In the genomic region with DNA sequence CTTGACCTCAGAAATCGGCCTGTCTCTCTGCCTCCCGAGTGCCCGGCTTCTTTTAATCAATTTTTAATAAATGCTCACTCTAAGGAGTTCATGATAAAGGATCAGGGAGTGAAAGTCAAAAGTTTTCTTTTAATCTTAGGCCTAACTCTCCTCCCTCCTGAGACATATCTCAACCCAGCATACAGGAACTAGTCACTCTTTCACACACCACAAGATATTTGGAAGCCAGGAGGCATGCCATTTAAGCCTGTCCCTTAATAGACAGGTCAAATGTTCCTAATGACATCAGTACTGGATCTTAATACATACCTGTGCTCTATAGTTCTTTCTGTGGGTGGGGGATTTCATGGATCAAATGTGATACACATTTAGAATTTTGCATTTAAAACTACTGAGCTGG, we compare ENCODE assay signal across 14 mouse cellular contexts. TPM values are rescaled to one million over a fixed set of nuclear protein-coding genes. Genes with fewer than 3 reads are reported as not detected.
DNase-seq lines count a peak whose midpoint lies in the region; ATAC-seq and TF ChIP-seq lines count a peak whose summit lies in the region.
"Had no signal": no experiment of that assay in that cellular context is flagged by ENCODE, and none has a peak within 500 bp of the region (broad histone marks: within the 10 kb centered on the region; RNA-seq: fewer than 3 reads in every experiment).

No protein-coding gene starts in this region.

- H3K36me3 ChIP-seq in hindbrain, embryonic 15.5 days, result peaks cover 33% of the 10 kb centered on the region
- H3K36me3 ChIP-seq in hindbrain, embryonic 12.5 days, result peaks cover 32% of the 10 kb centered on the region
- peaks cover 31% of the 10 kb centered on the region for H3K36me3 ChIP-seq in midbrain, embryonic 13.5 days
- H3K36me3 ChIP-seq in midbrain, embryonic 11.5 days (ENCODE audit: control insufficient read depth, insufficient read depth, low read length), result peaks cover 7% of the 10 kb centered on the region

- H3K9me3 ChIP-seq in hindbrain, embryonic 15.5 days, result no peaks in the 10 kb centered on the region
- no peaks in the 10 kb centered on the region for H3K9me3 ChIP-seq in hindbrain, embryonic 12.5 days (replicated peaks)
- H3K9me3 ChIP-seq in midbrain, embryonic 13.5 days, result no peaks in the 10 kb centered on the region
- H3K9me3 ChIP-seq in midbrain, embryonic 11.5 days (ENCODE audit: control insufficient read depth, low read length), result no peaks in the 10 kb centered on the region

- H3K9ac ChIP-seq in hindbrain, embryonic 15.5 days, result no peak overlapping the region
- H3K9ac ChIP-seq in hindbrain, embryonic 12.5 days, result no peak overlapping the region
- H3K9ac ChIP-seq in midbrain, embryonic 13.5 days (replicated peaks), result 0 out of 2 replicates have a peak overlapping the region, but pooled peaks have one; percentile 99
- H3K9ac ChIP-seq in midbrain, embryonic 11.5 days (ENCODE audit: low read length), result no peak overlapping the region

- 92% methylated on average over 3 of the region's 3 CpGs for WGBS in hindbrain, embryonic 15.5 days
- 96% methylated on average over 3 of the region's 3 CpGs for WGBS in hindbrain, embryonic 12.5 days
- 95% methylated on average over 3 of the region's 3 CpGs for WGBS in midbrain, embryonic 13.5 days
- WGBS in midbrain, embryonic 11.5 days, result 88% methylated on average over 3 of the region's 3 CpGs

- no peaks in the 10 kb centered on the region for H3K27me3 ChIP-seq in hindbrain, embryonic 15.5 days
- H3K27me3 ChIP-seq in hindbrain, embryonic 12.5 days, result no peaks in the 10 kb centered on the region
- no peaks in the 10 kb centered on the region for H3K27me3 ChIP-seq in midbrain, embryonic 13.5 days
- H3K27me3 ChIP-seq in midbrain, embryonic 11.5 days (ENCODE audit: control insufficient read depth, insufficient read depth, low read length), result no peaks in the 10 kb centered on the region

- TF ChIP-seq POLR2A in embryonic fibroblast, embryonic 13.5 days (IDR thresholded peaks at IDR 0.05; ENCODE audit: low read depth, low read length), result no peak

- H3K27ac ChIP-seq in hindbrain, embryonic 15.5 days (replicated peaks), result no peak overlapping the region
- no peak overlapping the region for H3K27ac ChIP-seq in hindbrain, embryonic 12.5 days
- H3K27ac ChIP-seq in midbrain, embryonic 13.5 days, result no peak overlapping the region
- no peak overlapping the region for H3K27ac ChIP-seq in midbrain, embryonic 11.5 days (ENCODE audit: low read depth, low read length)
- no peak overlapping the region for H3K27ac ChIP-seq in embryonic fibroblast, embryonic 13.5 days (ENCODE audit: insufficient read depth, low read length)

- ATAC-seq in hindbrain, embryonic 15.5 days (ENCODE audit: low FRiP score, low read depth), result no peak
- no peak for ATAC-seq in hindbrain, embryonic 12.5 days (ENCODE audit: low FRiP score)
- ATAC-seq in midbrain, embryonic 13.5 days, result no peak
- no peak for ATAC-seq in midbrain, embryonic 11.5 days (ENCODE audit: low FRiP score)

- H3K4me2 ChIP-seq in hindbrain, embryonic 15.5 days, result peak overlapping the region; percentile 73
- H3K4me2 ChIP-seq in hindbrain, embryonic 12.5 days (replicated peaks), result no peak overlapping the region
- H3K4me2 ChIP-seq in midbrain, embryonic 13.5 days (replicated peaks), result no peak overlapping the region; the same call in 1 of the 2 replicates
- no peak overlapping the region for H3K4me2 ChIP-seq in midbrain, embryonic 11.5 days

- peaks cover 30% of the 10 kb centered on the region for H3K4me1 ChIP-seq in hindbrain, embryonic 15.5 days (replicated peaks)
- peaks cover 19% of the 10 kb centered on the region for H3K4me1 ChIP-seq in hindbrain, embryonic 12.5 days
- H3K4me1 ChIP-seq in midbrain, embryonic 13.5 days (replicated peaks), result peaks cover 28% of the 10 kb centered on the region
- peaks cover 15% of the 10 kb centered on the region for H3K4me1 ChIP-seq in midbrain, embryonic 11.5 days (ENCODE audit: control insufficient read depth, insufficient read depth, low read length)
- H3K4me1 ChIP-seq in embryonic fibroblast, embryonic 13.5 days (ENCODE audit: control insufficient read depth, insufficient read depth, low read length), result no peaks in the 10 kb centered on the region; the same call in 1 of the 2 replicates

- H3K4me3 ChIP-seq in hindbrain, embryonic 15.5 days, result no peak overlapping the region
- no peak overlapping the region for H3K4me3 ChIP-seq in hindbrain, embryonic 12.5 days
- peak overlapping the region; percentile 98 for H3K4me3 ChIP-seq in midbrain, embryonic 13.5 days (replicated peaks)
- no peak overlapping the region for H3K4me3 ChIP-seq in midbrain, embryonic 11.5 days (ENCODE audit: low read depth, low read length)
- peak overlapping the region; percentile 17 for H3K4me3 ChIP-seq in embryonic fibroblast, embryonic 13.5 days (ENCODE audit: insufficient read depth, low read length)

- no peak for TF ChIP-seq CTCF in embryonic fibroblast, embryonic 13.5 days (IDR thresholded peaks at IDR 0.05; ENCODE audit: borderline replicate concordance, insufficient read depth, low read length)

- DNase-seq in midbrain, embryonic 11.5 days (ENCODE audit: low spot score, missing footprints), result no peak
- no peak for DNase-seq in urinary bladder, postnatal 10 days (ENCODE audit: low spot score)
- no peak for DNase-seq in layer of hippocampus, postnatal 25 days (ENCODE audit: extremely low spot score in 1 of 2, low spot score in 1 of 2)
- DNase-seq: cerebellum, adult 18-20 months; heart, adult 11 months; heart, postnatal 14 days; kidney, postnatal 10 days; layer of hippocampus, postnatal 36 days; thymus, postnatal 4 days had no signal

RNA-seq across cellular contexts. Expression of a gene that starts 1.4 kb away (rescaled TPM):
- polyA plus RNA-seq in hindbrain, embryonic 15.5 days (2015; fragmentation: Nextera tagmentation; extraction: Ambion mirVana), result 32.0 and 34.0 TPM in 2 replicates
- polyA plus RNA-seq in hindbrain, embryonic 12.5 days (2016; fragmentation: Nextera tagmentation; extraction: Ambion mirVana), result 37.3 and 39.8 TPM in 2 replicates
- 34.8 and 38.5 TPM in 2 replicates for polyA plus RNA-seq in midbrain, embryonic 13.5 days (2015; fragmentation: Nextera tagmentation; extraction: Ambion mirVana)
- polyA plus RNA-seq in midbrain, embryonic 11.5 days (2014; fragmentation: Nextera tagmentation; extraction: Ambion mirVana), result 47.4 and 48.9 TPM in 2 replicates
- polyA plus RNA-seq in embryonic fibroblast, embryonic 13.5 days (2011; ENCODE audit: insufficient read length, low read depth, missing spikeins), result 45.7 and 49.6 TPM in 2 replicates
- 10 to 100 TPM; 34.3 to 34.4 TPM for total RNA-seq in layer of hippocampus, postnatal 25 days (2021)

RNA-seq across cellular contexts. Expression of a gene that starts 27.7 kb away (rescaled TPM):
- 43.9 and 48.5 TPM in 2 replicates for polyA plus RNA-seq in hindbrain, embryonic 15.5 days (2015; fragmentation: Nextera tagmentation; extraction: Ambion mirVana)
- polyA plus RNA-seq in hindbrain, embryonic 12.5 days (2016; fragmentation: Nextera tagmentation; extraction: Ambion mirVana), result 52.5 and 61.0 TPM in 2 replicates
- 55.7 and 57.7 TPM in 2 replicates for polyA plus RNA-seq in midbrain, embryonic 13.5 days (2015; fragmentation: Nextera tagmentation; extraction: Ambion mirVana)
- 67.9 and 68.3 TPM in 2 replicates for polyA plus RNA-seq in midbrain, embryonic 11.5 days (2014; fragmentation: Nextera tagmentation; extraction: Ambion mirVana)
- polyA plus RNA-seq in embryonic fibroblast, embryonic 13.5 days (2011; ENCODE audit: insufficient read length, low read depth, missing spikeins), result 159 and 173 TPM in 2 replicates
- 10 to 100 TPM; 26.7 to 35.0 TPM for total RNA-seq in layer of hippocampus, postnatal 25 days (2021)

RNA-seq across cellular contexts. Expression of a gene that starts 27.9 kb away (rescaled TPM):
- polyA plus RNA-seq in hindbrain, embryonic 15.5 days (2015; fragmentation: Nextera tagmentation; extraction: Ambion mirVana), result 14.5 and 15.7 TPM in 2 replicates
- polyA plus RNA-seq in hindbrain, embryonic 12.5 days (2016; fragmentation: Nextera tagmentation; extraction: Ambion mirVana), result 12.0 and 12.4 TPM in 2 replicates
- 12.7 and 13.4 TPM in 2 replicates for polyA plus RNA-seq in midbrain, embryonic 13.5 days (2015; fragmentation: Nextera tagmentation; extraction: Ambion mirVana)
- polyA plus RNA-seq in midbrain, embryonic 11.5 days (2014; fragmentation: Nextera tagmentation; extraction: Ambion mirVana), result 5.3 and 5.4 TPM in 2 replicates
- 40.8 and 51.0 TPM in 2 replicates for polyA plus RNA-seq in embryonic fibroblast, embryonic 13.5 days (2011; ENCODE audit: insufficient read length, low read depth, missing spikeins)
- 10 to 100 TPM; 16.2 to 23.3 TPM for total RNA-seq in layer of hippocampus, postnatal 25 days (2021)

RNA-seq across cellular contexts. Expression of a gene that starts 39.5 kb away (rescaled TPM):
- 27.5 and 28.4 TPM in 2 replicates for polyA plus RNA-seq in hindbrain, embryonic 15.5 days (2015; fragmentation: Nextera tagmentation; extraction: Ambion mirVana)
- 4.4 and 5.4 TPM in 2 replicates for polyA plus RNA-seq in hindbrain, embryonic 12.5 days (2016; fragmentation: Nextera tagmentation; extraction: Ambion mirVana)
- polyA plus RNA-seq in midbrain, embryonic 13.5 days (2015; fragmentation: Nextera tagmentation; extraction: Ambion mirVana), result 9.9 and 11.2 TPM in 2 replicates
- 1.9 and 2.0 TPM in 2 replicates for polyA plus RNA-seq in midbrain, embryonic 11.5 days (2014; fragmentation: Nextera tagmentation; extraction: Ambion mirVana)
- polyA plus RNA-seq in embryonic fibroblast, embryonic 13.5 days (2011; ENCODE audit: insufficient read length, low read depth, missing spikeins), result 3.6 and 4.1 TPM in 2 replicates
- 1 to 10 TPM; 6.0 to 6.6 TPM for total RNA-seq in layer of hippocampus, postnatal 25 days (2021)
- total RNA-seq: neutrophil, adult 5-6 weeks had no signal

Comparison
In these comparisons a context has a peak if more than half of its experiments do, and no peak if none do; other contexts are left out.
1. H3K4me3 ChIP-seq: peak in midbrain, embryonic 13.5 days (single experiment) and embryonic fibroblast, embryonic 13.5 days (single experiment); none in hindbrain, embryonic 15.5 days (single experiment), hindbrain, embryonic 12.5 days (single experiment) and midbrain, embryonic 11.5 days (single experiment).